Mouse (Mus musculus) heart, adult 2 months (tissue): ENCODE results near the gene Opa3.
A peak's percentile ranks its signal among the peaks of the same experiment; 100 is the strongest.

Experiments
- CTCF ChIP-seq: fragments of 200-600 bp; IDR thresholded peaks from 2 replicates; pipeline ENCODE4 v1.8.1; 2022; ENCODE audit warnings: antibody characterized with exemption, mild to moderate bottlenecking, moderate library complexity
- POLR2A ChIP-seq: fragments of 200-500 bp; IDR thresholded peaks from 2 replicates; pipeline ENCODE4 v1.6.1; 2011; ENCODE audit warnings: mild to moderate bottlenecking, low read depth, low read length, control low read depth; ENCODE audit not compliant: insufficient read depth

DNA sequence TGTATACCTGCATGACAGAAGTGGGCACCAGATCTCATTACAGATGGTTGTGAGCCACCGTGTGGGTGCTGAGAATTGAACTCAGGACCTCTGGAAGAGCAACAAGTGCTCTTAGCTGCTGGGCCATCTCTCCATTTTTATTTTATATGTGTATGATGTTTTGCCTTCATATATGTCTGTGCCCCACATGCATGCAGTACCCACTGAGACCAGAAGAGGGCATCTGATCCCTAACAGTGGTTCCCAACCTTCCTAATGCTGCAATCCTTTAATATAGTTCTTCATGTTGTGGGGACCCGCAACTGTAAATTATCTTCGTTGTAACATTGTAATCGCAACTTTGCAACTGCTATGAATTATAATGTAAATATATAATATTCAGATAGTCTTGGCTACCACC, 56.6 kb downstream of the Opa3 start:
- TF ChIP-seq POLR2A (no peak), CTCF (peak; percentile 94)
